Comparison of ENCODE assay signal across 20 mouse cellular contexts in the genomic region with DNA sequence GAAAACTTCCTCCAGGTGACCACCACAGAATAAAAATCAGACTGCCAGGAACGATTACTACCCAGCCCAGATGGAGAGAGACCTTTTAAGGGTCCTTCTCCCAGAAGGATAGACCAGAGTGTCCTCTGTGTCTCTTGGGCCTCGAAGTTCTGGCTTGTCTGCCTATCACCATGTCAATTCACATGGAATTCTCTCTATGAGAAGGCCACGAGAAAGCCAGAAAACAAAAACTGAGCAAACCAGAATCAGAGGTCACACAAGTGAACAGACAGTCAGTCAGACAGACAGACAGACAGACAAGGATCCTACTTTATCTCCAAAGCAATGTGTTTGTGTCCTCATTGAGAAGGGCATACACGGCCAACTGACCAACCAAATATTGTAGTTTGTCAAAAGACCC. TPM values are rescaled to one million over a fixed set of nuclear protein-coding genes. Genes with fewer than 3 reads are reported as not detected.
A peak's percentile ranks its signal among the peaks of the same experiment; 100 is the strongest.
DNase-seq lines count a peak whose midpoint lies in the region; ATAC-seq and TF ChIP-seq lines count a peak whose summit lies in the region.
"Had no signal": no experiment of that assay in that cellular context is flagged by ENCODE, and none has a peak within 500 bp of the region (broad histone marks: within the 10 kb centered on the region; RNA-seq: fewer than 3 reads in every experiment).

No protein-coding gene starts in this region.

- no peak for DNase-seq in liver, postnatal 0 days
- no peak for DNase-seq in liver, embryonic 11.5 days (ENCODE audit: low spot score)
- DNase-seq in 3T3-L1 (ENCODE audit: low read depth, low spot score) (peak; percentile 21), adipocyte (ENCODE audit: low spot score) (peak; percentile 58)
- DNase-seq in hindbrain, embryonic 10.5 days (ENCODE audit: low spot score): no peak
- DNase-seq: B cell, adult 2 months; cerebellum, adult 11 months; cerebellum, adult 11-12 months; cerebellum, adult 18-20 months; cerebellum, adult 2 months; cerebellum, adult 8-10 months had no signal

- H3K9ac ChIP-seq in liver, postnatal 0 days (replicated peaks): no peak overlapping the region
- no peak overlapping the region for H3K9ac ChIP-seq in liver, embryonic 11.5 days (ENCODE audit: low read depth, low read length)
- H3K9ac ChIP-seq in midbrain, embryonic 16.5 days (ENCODE audit: low read depth, low read length): no peak overlapping the region

- 0 out of 2 replicates have a peak overlapping the region, but pooled peaks have one; percentile 37 for H3K27ac ChIP-seq in liver, postnatal 0 days (ENCODE audit: low read depth)
- H3K27ac ChIP-seq in liver, embryonic 11.5 days (ENCODE audit: low read depth, low read length): no peak overlapping the region
- H3K27ac ChIP-seq in hindbrain, embryonic 10.5 days: no peak overlapping the region
- no peak overlapping the region for H3K27ac ChIP-seq in midbrain, embryonic 16.5 days (ENCODE audit: low read length)

- TF ChIP-seq CTCF in liver, postnatal 0 days (IDR thresholded peaks at IDR 0.05; ENCODE audit: low read depth): no peak

- peaks cover 2% of the 10 kb centered on the region; the same call in 1 of the 2 replicates for H3K4me1 ChIP-seq in liver, postnatal 0 days (ENCODE audit: insufficient read depth)
- no peaks in the 10 kb centered on the region for H3K4me1 ChIP-seq in liver, embryonic 11.5 days (replicated peaks; ENCODE audit: control insufficient read depth, insufficient read depth, low read length)
- H3K4me1 ChIP-seq in hindbrain, embryonic 10.5 days (replicated peaks): no peaks in the 10 kb centered on the region
- H3K4me1 ChIP-seq in midbrain, embryonic 16.5 days (ENCODE audit: control insufficient read depth, insufficient read depth, low read length): no peaks in the 10 kb centered on the region

- H3K4me2 ChIP-seq in liver, postnatal 0 days (ENCODE audit: low read depth, low read length): no peak overlapping the region
- no peak overlapping the region for H3K4me2 ChIP-seq in liver, embryonic 11.5 days
- no peak overlapping the region for H3K4me2 ChIP-seq in midbrain, embryonic 16.5 days (ENCODE audit: low read length)

- 54% methylated on average over 4 of the region's 4 CpGs for WGBS in liver, postnatal 0 days (ENCODE audit: insufficient replicate concordance)
- 62% methylated on average over 4 of the region's 4 CpGs for WGBS in liver, embryonic 11.5 days
- 81% methylated on average over 4 of the region's 4 CpGs for WGBS in hindbrain, embryonic 10.5 days
- 75% methylated on average over 4 of the region's 4 CpGs for WGBS in midbrain, embryonic 16.5 days

- no peaks in the 10 kb centered on the region for H3K27me3 ChIP-seq in liver, postnatal 0 days (ENCODE audit: insufficient read depth, low read length)
- H3K27me3 ChIP-seq in liver, embryonic 11.5 days (replicated peaks; ENCODE audit: control insufficient read depth, insufficient read depth, low read length): no peaks in the 10 kb centered on the region
- no peaks in the 10 kb centered on the region for H3K27me3 ChIP-seq in hindbrain, embryonic 10.5 days (ENCODE audit: insufficient read depth, poor library complexity, severe bottlenecking)
- H3K27me3 ChIP-seq in midbrain, embryonic 16.5 days (ENCODE audit: control insufficient read depth, insufficient read depth, low read depth, low read length): no peaks in the 10 kb centered on the region
- H3K27me3 ChIP-seq: CH12.LX had no signal

- ATAC-seq in liver, postnatal 0 days: no peak
- ATAC-seq in liver, embryonic 11.5 days (replicated peaks; ENCODE audit: low FRiP score): no peak
- ATAC-seq in midbrain, embryonic 16.5 days: no peak
- ATAC-seq: activated CD4-positive, CD25-positive, alpha-beta regulatory T cell, adult 4 months; CD4-positive, CD25-positive, alpha-beta regulatory T cell, adult 4 months; Patski had no signal

- no peak for TF ChIP-seq EP300 in liver, postnatal 0 days (IDR thresholded peaks at IDR 0.05; ENCODE audit: low read depth)

- no peaks in the 10 kb centered on the region for H3K9me3 ChIP-seq in liver, postnatal 0 days (ENCODE audit: low read length)
- H3K9me3 ChIP-seq in liver, embryonic 11.5 days (ENCODE audit: control insufficient read depth, low read length): no peaks in the 10 kb centered on the region
- no peaks in the 10 kb centered on the region for H3K9me3 ChIP-seq in hindbrain, embryonic 10.5 days
- no peaks in the 10 kb centered on the region for H3K9me3 ChIP-seq in midbrain, embryonic 16.5 days (replicated peaks; ENCODE audit: control insufficient read depth, low read length, poor library complexity, severe bottlenecking)
- H3K9me3 ChIP-seq: G1E had no signal

- no peak overlapping the region for H3K4me3 ChIP-seq in liver, postnatal 0 days (ENCODE audit: low read depth, low read length)
- no peak overlapping the region for H3K4me3 ChIP-seq in liver, embryonic 11.5 days (ENCODE audit: low read depth, low read length)
- H3K4me3 ChIP-seq in hindbrain, embryonic 10.5 days: no peak overlapping the region
- no peak overlapping the region for H3K4me3 ChIP-seq in midbrain, embryonic 16.5 days (ENCODE audit: low read depth, low read length)

- H3K36me3 ChIP-seq in liver, postnatal 0 days (replicated peaks; ENCODE audit: insufficient read depth, low read length): no peaks in the 10 kb centered on the region
- no peaks in the 10 kb centered on the region for H3K36me3 ChIP-seq in liver, embryonic 11.5 days (ENCODE audit: control insufficient read depth, insufficient read depth, low read length)
- H3K36me3 ChIP-seq in hindbrain, embryonic 10.5 days: no peaks in the 10 kb centered on the region
- no peaks in the 10 kb centered on the region for H3K36me3 ChIP-seq in midbrain, embryonic 16.5 days (ENCODE audit: control insufficient read depth, insufficient read depth, low read length)
- H3K36me3 ChIP-seq: G1E had no signal

RNA-seq across cellular contexts. Expression of gene C1rb, which starts 16.2 kb away (rescaled TPM):
- not detected in 2 replicates for polyA plus RNA-seq in liver, postnatal 0 days (2015; fragmentation: Nextera tagmentation; extraction: Ambion mirVana)
- not detected in 2 replicates for polyA plus RNA-seq in liver, embryonic 11.5 days (2014; fragmentation: Nextera tagmentation; extraction: Ambion mirVana)
- not detected in 2 replicates for polyA plus RNA-seq in hindbrain, embryonic 10.5 days (2016; fragmentation: Nextera tagmentation; extraction: Ambion mirVana)
- polyA plus RNA-seq in midbrain, embryonic 16.5 days (2015; fragmentation: Nextera tagmentation; extraction: Ambion mirVana): not detected in 2 replicates
- polyA plus RNA-seq: activated CD4-positive, CD25-positive, alpha-beta regulatory T cell, adult 4 months; brain, embryonic 14.5 days; C2C12; CD4-positive, CD25-positive, alpha-beta regulatory T cell, adult 4 months; cerebellum, adult 2 months; G1E had no signal

RNA-seq across cellular contexts. Expression of gene C1s1, which starts 44.1 kb away (rescaled TPM):
- polyA plus RNA-seq in liver, postnatal 0 days (2015; fragmentation: Nextera tagmentation; extraction: Ambion mirVana): 118 and 130 TPM in 2 replicates
- polyA plus RNA-seq in liver, embryonic 11.5 days (2014; fragmentation: Nextera tagmentation; extraction: Ambion mirVana): 12.0 and 12.7 TPM in 2 replicates
- polyA plus RNA-seq in hindbrain, embryonic 10.5 days (2016; fragmentation: Nextera tagmentation; extraction: Ambion mirVana): 0.51 and 0.75 TPM in 2 replicates
- 0.73 and 0.89 TPM in 2 replicates for polyA plus RNA-seq in midbrain, embryonic 16.5 days (2015; fragmentation: Nextera tagmentation; extraction: Ambion mirVana)
- polyA plus RNA-seq: activated CD4-positive, CD25-positive, alpha-beta regulatory T cell, adult 4 months; CD4-positive, CD25-positive, alpha-beta regulatory T cell, adult 4 months; G1E had no signal

RNA-seq across cellular contexts. Expression of gene C1s2, which starts 49.6 kb away (rescaled TPM):
- polyA plus RNA-seq in liver, postnatal 0 days (2015; fragmentation: Nextera tagmentation; extraction: Ambion mirVana): 0.04 TPM in 1 of 2 replicates, not detected in the other
- polyA plus RNA-seq in liver, embryonic 11.5 days (2014; fragmentation: Nextera tagmentation; extraction: Ambion mirVana): not detected in 2 replicates
- polyA plus RNA-seq in hindbrain, embryonic 10.5 days (2016; fragmentation: Nextera tagmentation; extraction: Ambion mirVana): not detected in 2 replicates
- polyA plus RNA-seq in midbrain, embryonic 16.5 days (2015; fragmentation: Nextera tagmentation; extraction: Ambion mirVana): 0.21 and 0.26 TPM in 2 replicates
- polyA plus RNA-seq: activated CD4-positive, CD25-positive, alpha-beta regulatory T cell, adult 4 months; adrenal gland, adult 2 months; CD4-positive, CD25-positive, alpha-beta regulatory T cell, adult 4 months; G1E had no signal

Comparison
In these comparisons a context has a peak if more than half of its experiments do, and no peak if none do; other contexts are left out.
1. DNase-seq: peak in 3T3-L1 (single experiment) and adipocyte (single experiment); none in liver, postnatal 0 days (single experiment), liver, embryonic 11.5 days (single experiment) and hindbrain, embryonic 10.5 days (single experiment).